Mouse (Mus musculus): ENCODE data around the gene Fam198b.

DNA sequence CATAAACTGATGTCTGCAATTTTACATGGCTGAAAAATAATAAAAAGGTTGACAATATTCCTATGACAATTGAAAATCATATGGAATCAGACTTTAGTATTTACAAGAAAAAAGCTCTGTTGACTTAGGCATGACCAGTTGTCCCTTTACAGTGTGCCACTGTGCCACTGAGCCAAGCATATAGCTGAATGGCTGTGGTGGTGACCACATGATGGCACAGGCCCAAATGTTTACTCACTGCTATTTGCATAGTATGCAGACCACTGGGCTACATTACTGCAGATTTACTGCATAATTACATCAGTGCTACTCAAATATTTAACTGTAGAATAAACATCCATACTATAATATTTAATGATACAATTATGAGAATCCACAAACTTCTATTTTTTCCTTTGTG, 21.1 kb downstream of the Fam198b start:
- TF ChIP-seq POLR2A (IDR thresholded peaks at IDR 0.05; ENCODE audit: low read depth, low read length) (no peak), CTCF (conservative IDR thresholded peaks at IDR 0.05; ENCODE audit: insufficient read depth, insufficient read length, low read depth, low read length) (no peak)

Data from kidney, adult 2 months (tissue).